Mouse (Mus musculus) liver, adult (tissue): ENCODE data around the gene Pacrg.

Source experiments
- GATA4 ChIP-seq: IDR thresholded peaks from 2 replicates; pipeline ENCODE4 v1.6.1; 2014; ENCODE audit warnings: mild to moderate bottlenecking, low read length; ENCODE audit not compliant: insufficient replicate concordance

The Pacrg gene

DNA sequence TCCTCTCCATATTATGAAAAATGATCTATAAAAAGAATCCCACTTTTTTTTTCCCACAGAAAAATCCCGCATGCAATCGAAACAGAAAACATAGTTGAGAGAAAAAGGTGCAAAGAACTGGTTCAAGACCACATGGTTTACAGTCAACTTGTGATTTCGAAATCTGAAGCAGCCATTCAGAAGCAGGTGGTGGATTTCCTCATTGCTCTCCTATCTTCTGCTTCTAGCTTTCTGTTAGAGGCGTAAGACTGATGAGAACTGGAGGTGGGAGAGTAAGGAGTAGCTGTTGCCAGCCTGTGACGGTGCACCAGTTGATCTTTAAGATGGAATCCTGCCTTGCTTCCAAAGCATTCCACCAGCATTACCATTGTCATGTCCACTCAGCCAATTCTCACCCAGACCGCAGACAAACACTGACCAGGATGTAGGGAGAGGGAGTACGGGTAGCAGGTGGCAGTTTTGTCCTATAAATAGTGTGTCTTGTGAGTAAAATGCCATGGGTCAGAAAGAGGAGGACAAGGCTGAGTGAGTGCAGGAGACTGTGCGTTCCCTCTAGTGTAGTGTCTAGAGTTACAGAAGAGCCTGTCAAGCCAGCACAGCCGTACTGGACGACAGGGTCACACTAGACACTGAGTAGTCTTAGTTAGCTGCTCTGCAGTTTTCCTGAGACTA, 73.2 kb downstream of the Pacrg start:
- TF ChIP-seq GATA4: no peak

DNA sequence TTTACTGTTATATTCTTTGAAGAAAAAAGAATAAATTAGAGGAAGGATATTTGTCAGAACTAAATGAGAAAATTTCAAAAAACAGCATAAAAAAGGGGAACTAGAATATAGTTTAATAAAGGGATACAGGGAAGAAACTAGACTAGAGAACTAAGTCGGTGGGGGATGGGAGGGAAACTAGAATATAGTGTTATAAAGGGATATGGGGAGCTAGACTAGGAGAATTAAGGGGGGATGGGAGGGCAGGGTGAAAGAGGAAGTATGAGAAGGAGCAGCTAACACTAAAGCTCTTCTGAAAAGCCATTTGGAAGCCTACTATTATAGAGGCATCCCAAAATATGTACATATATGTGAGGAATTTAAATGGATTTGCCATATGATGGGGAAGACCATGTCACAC, 75.8 kb downstream of the Pacrg start:
- TF ChIP-seq GATA4: no peak

DNA sequence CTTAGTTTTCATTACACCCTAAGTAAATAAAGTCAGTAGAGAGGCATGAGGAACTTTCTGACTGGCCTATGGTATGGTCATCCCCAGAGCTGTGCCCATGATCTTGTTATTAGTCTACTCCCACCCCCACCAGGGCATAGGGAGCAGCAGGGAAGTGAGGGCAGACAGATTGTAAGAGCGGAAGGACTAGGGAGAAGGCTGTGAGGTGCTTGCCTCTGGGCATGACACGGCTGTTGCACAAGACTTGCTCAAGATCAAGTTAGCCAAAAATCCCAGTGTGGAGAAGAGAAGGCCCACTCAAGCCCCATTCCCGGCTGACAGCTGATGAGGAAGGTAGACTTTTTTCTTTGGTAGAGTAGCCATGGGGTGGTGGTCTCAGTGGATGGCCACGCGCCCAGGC, 82.7 kb downstream of the Pacrg start:
- TF ChIP-seq GATA4: no peak

DNA sequence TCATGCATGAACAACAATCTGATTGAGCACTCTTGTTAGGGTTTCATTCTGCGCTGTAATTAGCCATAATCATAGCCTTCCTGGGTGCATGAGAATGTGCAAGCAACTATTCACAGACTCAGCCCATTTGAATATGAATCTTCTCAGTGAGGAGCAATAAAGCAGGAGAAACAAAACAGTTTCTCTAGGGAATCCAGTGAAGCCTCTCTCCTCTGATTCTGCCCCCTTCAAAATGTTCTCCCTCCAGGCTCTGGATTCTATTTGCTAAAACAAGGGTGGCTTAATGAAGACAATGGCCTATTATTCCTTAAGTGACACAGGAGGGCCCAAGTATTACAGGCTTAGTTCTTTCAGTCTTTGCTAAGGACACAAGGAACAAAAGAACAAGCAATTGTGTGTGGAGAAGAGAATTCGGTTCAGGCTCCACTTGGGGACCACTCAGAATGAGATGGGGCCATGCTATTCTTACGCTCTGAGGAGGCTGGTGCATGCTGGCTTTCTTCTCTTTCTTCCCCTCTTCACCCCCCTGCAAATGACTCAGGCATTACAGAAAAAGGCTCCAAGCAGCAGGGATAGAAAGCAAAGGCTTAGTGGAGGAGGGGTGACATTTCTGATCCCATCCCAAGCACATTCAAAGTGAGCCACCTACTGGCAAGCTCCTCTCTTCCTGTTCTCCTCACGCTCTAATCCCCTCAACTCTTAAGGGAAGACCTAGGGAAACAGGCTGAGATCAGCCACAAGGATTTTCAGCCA, 95.2 kb downstream of the Pacrg start:
- TF ChIP-seq GATA4: no peak

DNA sequence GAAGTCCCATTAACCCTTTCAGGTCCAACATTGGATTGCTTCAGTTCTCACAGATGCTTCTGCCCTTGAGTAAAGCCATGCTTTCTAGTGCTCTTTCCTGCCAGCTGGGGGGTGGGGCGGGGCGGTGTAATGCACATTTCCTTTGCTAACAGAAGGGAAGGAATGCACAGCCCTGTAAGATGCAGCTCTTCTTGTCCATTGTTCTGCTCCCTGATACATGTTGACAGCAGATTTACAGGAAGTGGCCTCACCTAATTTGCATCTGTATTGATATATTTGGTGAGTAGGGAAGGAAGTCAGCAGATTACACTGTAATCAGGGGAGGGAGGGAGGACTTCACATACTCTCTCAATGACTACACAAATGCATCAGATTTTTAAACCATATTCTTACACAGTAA, 100.0 kb downstream of the Pacrg start:
- TF ChIP-seq GATA4: peak; percentile 87; the same call in 1 of the 2 replicates

DNA sequence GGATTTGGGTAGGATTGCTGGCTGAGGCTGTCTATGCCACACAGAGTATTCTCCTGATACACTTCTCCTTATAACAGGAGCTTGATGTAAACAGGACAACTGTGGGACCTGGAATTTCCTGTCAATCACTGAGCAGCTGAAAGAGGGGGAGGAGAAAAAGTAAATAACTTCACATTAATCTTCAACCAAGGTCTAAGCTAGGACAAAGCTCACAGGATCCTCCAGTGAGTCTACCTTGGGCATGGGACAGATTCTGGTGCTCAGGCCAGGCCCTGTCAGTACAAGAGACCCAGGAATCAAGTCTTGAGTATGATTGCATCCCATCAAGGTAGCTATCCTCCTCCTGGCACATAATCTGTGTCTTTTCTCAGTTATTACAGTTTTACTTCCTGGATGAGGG, 102.1 kb downstream of the Pacrg start:
- no peak for TF ChIP-seq GATA4

DNA sequence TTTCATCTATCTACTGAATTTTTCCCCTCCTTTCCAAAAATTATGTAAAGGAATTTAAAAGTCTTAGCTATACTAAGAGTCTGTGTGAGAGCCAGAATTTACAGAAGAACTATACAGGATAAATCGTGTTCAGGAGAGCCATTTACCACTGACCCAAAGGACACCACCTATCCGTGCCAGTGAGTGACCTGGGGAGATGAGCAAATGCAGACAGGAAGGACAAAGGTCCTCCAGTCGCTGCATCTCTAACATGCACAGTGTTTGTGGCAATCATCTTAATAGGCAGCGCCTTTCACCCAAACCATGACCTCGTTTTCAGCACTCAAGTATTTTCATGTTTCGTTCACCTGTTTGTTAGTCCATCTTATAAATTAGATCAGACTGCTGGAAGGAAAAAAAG, 105.4 kb downstream of the Pacrg start:
- no peak for TF ChIP-seq GATA4

DNA sequence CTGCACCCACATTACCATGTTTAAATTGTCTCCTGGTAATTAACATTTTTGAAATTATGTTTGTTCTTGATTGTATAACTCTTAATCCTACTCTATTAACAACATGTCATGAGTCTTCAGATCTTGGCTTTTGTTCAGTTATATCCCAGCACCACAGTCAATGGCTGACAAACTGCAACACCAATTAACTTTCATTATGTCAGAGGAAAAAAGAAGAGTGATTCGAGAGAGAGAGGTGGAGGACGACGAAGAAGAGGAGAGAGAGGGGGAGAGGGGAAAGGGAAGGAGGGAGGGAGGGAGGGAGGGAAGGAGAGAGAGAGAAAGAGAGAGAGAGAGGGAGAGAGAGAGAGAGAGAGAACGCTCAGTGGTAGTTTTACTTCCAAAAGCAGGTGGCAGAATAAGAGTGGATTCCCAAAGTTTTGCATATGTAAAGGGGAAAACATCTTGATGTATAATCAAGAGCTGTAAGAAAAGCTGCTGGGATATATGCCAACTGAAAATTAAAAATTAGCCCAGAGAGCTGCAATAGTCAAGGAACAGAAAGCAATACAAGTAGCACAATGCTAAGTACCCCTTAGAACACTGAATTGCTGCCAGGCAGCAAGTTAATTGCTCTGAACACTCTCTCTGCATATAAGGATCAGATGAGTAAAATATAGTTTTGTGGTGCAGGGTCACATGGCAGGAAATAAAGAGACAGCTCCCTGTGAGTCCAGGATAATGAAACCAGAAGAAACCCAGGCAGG, 107.6 kb downstream of the Pacrg start:
- TF ChIP-seq GATA4: no peak

DNA sequence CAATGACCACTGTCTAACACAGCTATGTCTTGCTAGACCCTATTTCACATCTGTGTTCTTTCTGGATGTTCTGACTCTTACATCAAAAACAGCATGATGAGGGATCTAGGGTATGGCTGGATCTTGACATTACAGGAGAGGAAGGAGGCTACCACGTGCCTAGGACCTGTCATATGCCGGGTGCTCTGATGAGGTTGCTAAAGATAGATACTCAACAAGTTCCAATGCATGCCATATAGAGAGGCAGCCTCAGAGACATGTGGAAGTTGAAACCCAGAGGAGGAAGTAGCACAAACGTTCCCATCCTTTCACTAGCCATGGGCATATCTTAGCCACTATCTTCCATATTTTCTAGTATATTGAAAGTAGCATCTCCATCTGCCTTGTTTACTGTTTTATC, 115.3 kb downstream of the Pacrg start:
- TF ChIP-seq GATA4: no peak

DNA sequence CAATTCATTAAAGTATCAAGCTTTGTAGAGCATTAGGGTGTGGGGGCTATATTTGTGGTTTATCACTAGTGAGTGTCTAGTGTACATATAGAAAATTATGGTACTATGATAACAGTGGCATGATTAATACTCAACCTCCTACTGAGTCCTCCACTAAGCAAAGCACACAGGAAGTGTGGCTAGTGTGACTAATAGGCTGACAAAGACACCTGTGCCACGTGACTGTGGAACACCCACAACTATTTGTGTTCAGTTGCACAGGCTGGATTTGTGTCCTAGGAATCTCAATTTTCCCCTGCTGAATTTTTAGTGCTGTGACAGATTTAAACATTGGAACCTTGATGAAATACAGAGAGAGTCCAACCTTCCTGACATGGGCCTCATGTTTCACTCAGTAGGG, 118.5 kb downstream of the Pacrg start:
- TF ChIP-seq GATA4: no peak

DNA sequence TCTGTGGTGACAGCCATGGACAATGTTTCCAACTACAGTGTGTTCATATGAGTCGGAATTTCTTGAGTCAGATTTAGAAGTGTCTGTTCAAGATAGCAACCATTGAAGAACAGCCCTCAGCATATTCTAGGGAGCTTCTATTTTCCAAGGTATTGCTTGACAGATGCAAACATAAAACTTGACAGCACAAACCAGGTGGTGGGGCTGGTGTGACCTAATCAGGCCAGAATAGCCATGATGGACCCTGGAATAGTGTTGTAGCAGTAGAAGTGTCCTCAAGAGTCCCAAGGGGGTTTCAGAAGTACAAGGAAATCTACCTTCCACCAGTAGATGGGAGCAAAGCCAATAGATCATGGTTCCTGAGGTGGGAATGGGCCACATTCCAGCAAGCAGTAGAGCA, 123.0 kb downstream of the Pacrg start:
- no peak for TF ChIP-seq GATA4

DNA sequence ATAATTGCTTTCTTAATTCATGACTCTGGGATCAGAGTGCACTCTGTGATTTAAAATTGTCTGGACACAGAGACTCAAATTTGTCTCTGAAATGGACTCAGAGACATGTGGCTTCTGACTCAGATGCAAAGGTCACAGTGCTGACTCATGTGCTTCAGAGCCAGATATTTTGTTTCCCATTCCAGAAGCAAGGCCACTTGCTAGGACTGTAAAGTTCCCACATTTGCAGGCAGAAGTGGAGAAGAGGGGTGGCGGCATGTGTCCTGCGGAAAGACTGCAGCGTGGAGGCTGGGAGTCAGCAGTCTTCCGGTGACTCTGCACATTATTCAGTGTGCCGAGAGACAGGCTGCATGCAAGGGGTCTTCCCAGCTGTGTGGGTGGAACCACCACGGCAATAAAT, 137.3 kb downstream of the Pacrg start:
- no peak for TF ChIP-seq GATA4

DNA sequence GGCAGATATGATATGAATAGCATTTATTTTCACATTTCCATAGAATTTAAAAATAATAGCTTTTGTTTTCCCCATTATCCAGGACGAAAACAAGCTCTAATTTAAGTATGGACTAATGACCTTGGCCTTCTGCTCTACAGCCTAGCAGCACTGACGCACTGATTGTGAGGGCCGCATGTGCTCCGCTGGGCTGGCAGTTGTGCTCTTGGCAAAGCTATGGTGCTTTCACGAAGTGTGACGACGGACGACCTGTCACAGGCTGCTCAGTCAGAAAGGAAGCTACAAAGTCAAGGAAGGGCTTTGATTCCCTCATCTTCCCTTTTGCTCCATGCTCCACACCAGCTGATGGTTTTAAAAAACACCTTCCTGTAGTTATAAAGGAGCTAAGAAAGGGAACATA, 142.1 kb downstream of the Pacrg start:
- no peak for TF ChIP-seq GATA4

DNA sequence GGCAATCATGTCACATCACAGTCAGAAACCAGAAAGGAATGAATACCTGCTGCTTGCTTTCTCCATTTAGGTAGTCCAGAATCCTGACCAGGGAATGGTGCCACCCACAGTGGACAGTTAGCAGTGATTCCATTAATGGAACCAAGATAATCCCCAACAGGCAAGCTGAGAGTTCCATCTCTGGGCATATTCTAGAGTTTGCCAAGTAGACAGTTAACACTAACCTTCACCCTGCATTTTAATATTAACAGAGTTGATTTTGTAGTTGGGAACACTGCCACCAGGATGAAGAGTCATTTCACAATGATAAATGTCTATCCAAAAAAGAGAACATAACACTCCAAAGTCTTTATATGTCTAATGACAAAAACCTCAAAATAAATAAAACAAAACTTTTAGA, 144.7 kb downstream of the Pacrg start:
- TF ChIP-seq GATA4: no peak

DNA sequence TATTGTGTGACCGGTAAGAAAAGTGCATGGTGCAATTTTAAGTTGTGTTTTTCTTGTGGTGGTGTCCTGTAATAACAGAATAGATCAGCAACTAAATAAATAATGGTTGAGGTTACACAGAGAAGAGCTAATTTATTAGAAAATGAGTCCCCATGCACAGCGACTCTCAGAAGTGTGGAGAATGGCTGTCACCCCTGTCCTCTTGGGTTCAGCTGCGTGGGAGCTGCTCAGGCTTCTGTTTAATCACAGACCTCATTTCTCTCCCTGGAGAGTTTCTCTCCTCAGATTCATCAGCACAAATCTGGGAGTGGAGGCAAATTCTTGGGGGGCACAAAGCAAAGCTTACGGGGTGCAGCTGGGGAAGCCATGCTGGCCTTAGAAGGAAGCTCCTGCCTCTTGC, 163.0 kb downstream of the Pacrg start:
- no peak for TF ChIP-seq GATA4

DNA sequence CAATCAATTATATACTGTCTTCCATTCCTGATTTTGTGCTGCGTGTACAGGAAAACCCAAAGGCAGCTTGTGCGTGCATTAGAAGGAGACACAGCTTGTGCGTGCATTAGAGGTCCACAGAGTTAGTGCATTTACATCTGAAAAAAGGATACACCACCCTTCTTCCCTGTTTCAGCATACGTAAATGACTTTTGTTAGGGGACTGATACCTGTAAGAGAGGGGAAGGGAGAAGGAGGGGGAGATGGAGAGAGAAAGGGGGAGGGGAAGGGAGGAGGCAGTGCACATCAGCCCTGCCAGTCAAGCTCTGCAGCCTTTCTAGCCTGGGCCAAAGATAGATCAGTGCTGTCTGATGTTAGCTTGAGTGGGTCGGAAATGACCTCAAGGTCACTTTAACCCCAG, 164.6 kb downstream of the Pacrg start:
- TF ChIP-seq GATA4: no peak

DNA sequence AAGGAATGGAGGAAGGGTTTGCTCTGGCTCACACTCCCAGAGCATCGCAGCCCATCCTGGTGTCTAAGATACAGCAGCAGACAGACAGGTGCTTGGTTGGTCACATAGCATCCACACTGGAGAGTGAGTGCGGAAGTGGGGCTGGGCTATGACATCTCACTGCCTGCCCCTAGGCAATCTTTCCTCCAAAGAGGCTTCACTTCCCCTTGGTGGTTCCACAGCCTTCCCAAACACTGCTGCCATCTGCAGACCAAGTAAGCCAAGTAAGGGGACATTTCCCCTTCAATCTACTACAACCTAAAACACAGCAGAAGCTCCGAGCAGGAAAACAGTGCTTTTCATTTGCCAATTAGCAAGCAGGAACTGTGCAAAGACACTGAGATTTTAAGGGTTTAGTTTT, 165.1 kb downstream of the Pacrg start:
- no peak for TF ChIP-seq GATA4

DNA sequence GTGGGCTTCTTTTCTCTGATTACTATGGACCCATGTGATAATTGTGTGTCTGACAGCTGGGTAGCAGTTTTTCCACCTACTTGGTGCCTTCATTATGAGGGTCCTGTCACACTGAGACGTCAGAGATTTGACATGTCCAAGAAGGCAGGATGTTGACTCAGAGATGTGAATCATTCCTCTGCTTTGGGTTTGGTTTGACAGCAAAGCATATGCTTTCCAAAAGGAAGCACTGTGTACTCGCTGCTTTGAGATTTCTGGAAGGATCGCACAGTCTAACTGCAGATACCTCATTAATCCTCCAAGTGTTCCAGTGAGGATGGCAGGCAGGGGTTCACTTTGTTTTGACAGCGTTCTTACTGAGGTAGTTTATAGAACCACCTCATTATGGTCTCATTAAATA, 178.8 kb downstream of the Pacrg start:
- TF ChIP-seq GATA4: no peak
